Mouse (Mus musculus) heart, embryonic 14.5 days (tissue): ENCODE data around the gene Msh5. TPM values are rescaled to one million over a fixed set of nuclear protein-coding genes. Genes with fewer than 3 reads are reported as not detected.
"Not testable (repeated sequence)": the region's sequence is repeated elsewhere in the genome, so short reads cannot be mapped to it uniquely, and the experiment has no call there.

Experiments used
- ATAC-seq: fragments of 200-750 bp; cut with Nextera tagmentation; 2 replicates; pipeline ENCODE4 v1.8.0; 2017; ENCODE audit warnings: low read depth, moderate TSS enrichment; ENCODE audit not compliant: insufficient number of reproducible peaks, insufficient read depth, low FRiP score
- H3K27ac ChIP-seq, 2 experiments: fragments of 200-500 bp in 1 of 2; fragments of 300-500 bp in 1 of 2; sonication (generic) in 1 of 2; replicated peaks in 1 of 2; 2 replicates each; pipeline ENCODE4 v1.5.1; 2012 to 2014; ENCODE audit warnings: low read depth in 2 of 2, low read length in 2 of 2, control low read depth in 1 of 2, mild to moderate bottlenecking in 1 of 2, mixed read lengths in 1 of 2; ENCODE audit not compliant: control insufficient read depth in 1 of 2, insufficient read depth in 1 of 2
- H3K27me3 ChIP-seq: fragments of 300-500 bp; sonication (generic); 2 replicates; pipeline ENCODE4 v1.6.1; 2014; ENCODE audit warnings: mild to moderate bottlenecking, low read length, control low read depth; ENCODE audit not compliant: control insufficient read depth, insufficient read depth
- H3K36me3 ChIP-seq: fragments of 300-500 bp; sonication (generic); 2 replicates; pipeline ENCODE4 v1.6.1; 2014; ENCODE audit warnings: mild to moderate bottlenecking, control low read depth, low read length, mixed read lengths; ENCODE audit not compliant: control insufficient read depth, insufficient read depth
- H3K4me1 ChIP-seq, 2 experiments: fragments of 200-500 bp in 1 of 2; fragments of 300-500 bp in 1 of 2; sonication (generic) in 1 of 2; 2 replicates each; pipeline ENCODE4 v1.6.1; 2012 to 2014; ENCODE audit warnings: low read length in 2 of 2, control low read depth in 1 of 2, mixed read lengths in 1 of 2; ENCODE audit not compliant: control insufficient read depth in 2 of 2, insufficient read depth in 2 of 2
- H3K4me2 ChIP-seq: fragments of 300-500 bp; sonication (generic); 2 replicates; pipeline ENCODE4 v1.6.1; 2014; ENCODE audit warnings: mild to moderate bottlenecking, low read length
- H3K4me3 ChIP-seq, 2 experiments: fragments of 200-500 bp in 1 of 2; fragments of 300-500 bp in 1 of 2; sonication (generic) in 1 of 2; 2 replicates each; pipeline ENCODE4 v1.5.1; 2012 to 2014; ENCODE audit warnings: low read length in 2 of 2, mild to moderate bottlenecking in 2 of 2, control low read depth in 1 of 2, low read depth in 1 of 2, moderate library complexity in 1 of 2; ENCODE audit not compliant: control insufficient read depth in 1 of 2, insufficient read depth in 1 of 2
- H3K9ac ChIP-seq: fragments of 300-500 bp; sonication (generic); 2 replicates; pipeline ENCODE4 v1.6.1; 2014; ENCODE audit warnings: mild to moderate bottlenecking, low read length
- H3K9me3 ChIP-seq: fragments of 300-500 bp; sonication (generic); 2 replicates; pipeline ENCODE4 v1.6.1; 2016; ENCODE audit warnings: low read length, control low read depth; ENCODE audit not compliant: control insufficient read depth
- WGBS: fragments of 180-500 bp; shearing (Covaris S2); extraction: QIAGEN DNeasy Blood & Tissue Kit; methylation state at CpG from one replicate; pipeline ENCODE4 v1.1.7; 2014; 5-methylcytosine and 5-hydroxymethylcytosine counted together
- polyA plus RNA-seq: library from polyadenylated mRNA; unstranded; fragments of >200 nt; fragmentation: Nextera tagmentation; extraction: Ambion mirVana; gene quantifications from 2 replicates; pipeline ENCODE4 v1.2.1, GENCODE M21; 2014

The Msh5 gene
- polyA plus RNA-seq, 1 experiment from 2014 or later, result 2.6 TPM

- peaks cover 18% of the 10 kb centered on the region for H3K36me3 ChIP-seq
- no peak for ATAC-seq
- no peak overlapping the region for H3K4me3 ChIP-seq
- no peaks in the 10 kb centered on the region for H3K9me3 ChIP-seq
- peak overlapping the region; percentile 13; the same call in 1 of the 2 replicates for H3K4me2 ChIP-seq
- no peak overlapping the region for H3K9ac ChIP-seq
- H3K4me1 ChIP-seq, result peaks cover 9 to 31% of the 10 kb centered on the region in 2 experiments; a peak in 3 of 4 replicates
- H3K27ac ChIP-seq, result no peak overlapping the region
- H3K27me3 ChIP-seq, result no peaks in the 10 kb centered on the region
- WGBS, result 84% methylated on average over 12 of the region's 14 CpGs
These were observed 50.0 kb downstream of the Msh5 start for GRCm38 (mm10) chr17:34996411-34997141.

GRCm38 (mm10) chr17:34995927-34996326 lies 50.6 kb downstream of the Msh5 start:
- H3K27me3 ChIP-seq, H3K4me3 ChIP-seq, H3K9me3 ChIP-seq, H3K4me2 ChIP-seq, ATAC-seq, H3K27ac ChIP-seq, H3K9ac ChIP-seq: not testable (repeated sequence)
- Histone ChIP-seq H3K36me3 (peaks cover 25% of the 10 kb centered on the region), H3K4me1 (peaks cover 9 to 30% of the 10 kb centered on the region in 2 experiments; a peak in 3 of 4 replicates)
- 94% methylated on average over 4 of the region's 4 CpGs for WGBS

GRCm38 (mm10) chr17:34995192-34995591 lies 51.4 kb downstream of the Msh5 start:
- not testable (repeated sequence) for H3K27me3 ChIP-seq, H3K4me3 ChIP-seq, ATAC-seq, H3K27ac ChIP-seq, H3K4me2 ChIP-seq, H3K9me3 ChIP-seq, H3K9ac ChIP-seq
- peaks cover 30% of the 10 kb centered on the region for H3K36me3 ChIP-seq
- WGBS, result 93% methylated on average over 4 of the region's 4 CpGs
- H3K4me1 ChIP-seq, result peaks cover 9 to 30% of the 10 kb centered on the region in 2 experiments; a peak in 3 of 4 replicates

- H3K4me1 ChIP-seq, result peaks cover 5 to 26% of the 10 kb centered on the region in 2 experiments; a peak in 3 of 4 replicates
- ATAC-seq, result no peak
- H3K9me3 ChIP-seq, result no peaks in the 10 kb centered on the region
- no peak overlapping the region for H3K9ac ChIP-seq
- no peak overlapping the region for H3K4me2 ChIP-seq
- peaks cover 32% of the 10 kb centered on the region for H3K36me3 ChIP-seq
- no peak overlapping the region for H3K4me3 ChIP-seq
- H3K27me3 ChIP-seq, result no peaks in the 10 kb centered on the region
- H3K27ac ChIP-seq, result no peak overlapping the region
These were observed 51.8 kb downstream of the Msh5 start for GRCm38 (mm10) chr17:34994751-34995150.

GRCm38 (mm10) chr17:34984218-34984617 lies 62.3 kb downstream of the Msh5 start:
- Histone ChIP-seq H3K4me3 (no peak overlapping the region), H3K9me3 (no peaks in the 10 kb centered on the region), H3K27me3 (no peaks in the 10 kb centered on the region), H3K9ac (no peak overlapping the region), H3K27ac (no peak overlapping the region), H3K4me2 (no peak overlapping the region), H3K36me3 (peaks cover 40% of the 10 kb centered on the region), H3K4me1 (peaks cover 2 to 15% of the 10 kb centered on the region in 2 experiments; a peak in 3 of 4 replicates)
- WGBS, result 77% methylated on average over 2 of the region's 2 CpGs
- ATAC-seq, result no peak

- no peaks in the 10 kb centered on the region for H3K9me3 ChIP-seq
- no peaks in the 10 kb centered on the region for H3K27me3 ChIP-seq
- WGBS, result 1% methylated on average over 15 of the region's 15 CpGs
- peak overlapping the region; percentile 94 for H3K9ac ChIP-seq
- H3K36me3 ChIP-seq, result peaks cover 29% of the 10 kb centered on the region
- peak overlapping the region; percentile 95 to 97; a peak in 2 of 4 replicates for H3K27ac ChIP-seq
- ATAC-seq, result no peak
- H3K4me2 ChIP-seq, result peak overlapping the region; percentile 91
- H3K4me1 ChIP-seq, result peaks cover 2 to 15% of the 10 kb centered on the region in 2 experiments; a peak in 3 of 4 replicates
- peak overlapping the region; percentile 76 to 86 for H3K4me3 ChIP-seq
These were observed 64.2 kb downstream of the Msh5 start for GRCm38 (mm10) chr17:34982328-34982727.

GRCm38 (mm10) chr17:34981690-34982180 lies 64.8 kb downstream of the Msh5 start, which contains the start of gene Lsm2:
Gene Lsm2 (plus strand): TSS chr17:34981862.
- H3K36me3 ChIP-seq, result peaks cover 27% of the 10 kb centered on the region
- H3K9ac ChIP-seq, result peak within 1 kb of the TSS; percentile 94
- peak within 1 kb of the TSS; percentile 91 for H3K4me2 ChIP-seq
- H3K9me3 ChIP-seq, result no peaks in the 10 kb centered on the region
- WGBS, result 0% methylated on average over 57 of the region's 58 CpGs
- H3K4me1 ChIP-seq, result peaks cover 2 to 15% of the 10 kb centered on the region in 2 experiments; a peak in 3 of 4 replicates
- peak within 1 kb of the TSS; percentile 95 to 97 for H3K27ac ChIP-seq
- ATAC-seq, result peak; percentile 85
- peak within 1 kb of the TSS; percentile 76 to 86 for H3K4me3 ChIP-seq
- H3K27me3 ChIP-seq, result no peaks in the 10 kb centered on the region
